Mouse (Mus musculus) midbrain, embryonic 13.5 days (tissue): Measurements from ENCODE around the gene Mettl8. TPM values are rescaled to one million over a fixed set of nuclear protein-coding genes. Genes with fewer than 3 reads are reported as not detected.

Experiments
- ATAC-seq: fragments of 200-750 bp; cut with Nextera tagmentation; 2 replicates; pipeline ENCODE4 v1.8.0; 2017; ENCODE audit warnings: mild to moderate bottlenecking, moderate TSS enrichment, moderate library complexity
- H3K27ac ChIP-seq: fragments of 300-500 bp; sonication (generic); 2 replicates; pipeline ENCODE4 v1.5.1; 2015; ENCODE audit warnings: inconsistent platforms, mild to moderate bottlenecking, moderate library complexity
- H3K27me3 ChIP-seq: fragments of 300-500 bp; sonication (generic); 2 replicates; pipeline ENCODE4 v1.6.1; 2015; ENCODE audit warnings: mild to moderate bottlenecking, inconsistent platforms
- H3K36me3 ChIP-seq: fragments of 300-500 bp; sonication (generic); 2 replicates; pipeline ENCODE4 v1.6.1; 2015; ENCODE audit warnings: mild to moderate bottlenecking, inconsistent platforms
- H3K4me1 ChIP-seq: fragments of 300-500 bp; sonication (generic); replicated peaks from 2 replicates; pipeline ENCODE4 v1.6.1; 2015; ENCODE audit warnings: inconsistent platforms
- H3K4me2 ChIP-seq: fragments of 300-500 bp; sonication (generic); replicated peaks from 2 replicates; pipeline ENCODE4 v1.6.1; 2015; ENCODE audit warnings: moderate library complexity, mild to moderate bottlenecking, inconsistent platforms
- H3K4me3 ChIP-seq: fragments of 300-500 bp; sonication (generic); replicated peaks from 2 replicates; pipeline ENCODE4 v1.5.1; 2015; ENCODE audit warnings: mild to moderate bottlenecking, inconsistent platforms
- H3K9ac ChIP-seq: fragments of 300-500 bp; sonication (generic); replicated peaks from 2 replicates; pipeline ENCODE4 v1.6.1; 2015; ENCODE audit warnings: mild to moderate bottlenecking, inconsistent platforms
- H3K9me3 ChIP-seq: fragments of 300-500 bp; sonication (generic); 2 replicates; pipeline ENCODE4 v1.6.1; 2016; ENCODE audit warnings: mild to moderate bottlenecking, inconsistent platforms
- WGBS: fragments of 180-500 bp; shearing (Covaris S2); methylation state at CpG from one replicate; pipeline ENCODE4 v1.1.7; 2015; 5-methylcytosine and 5-hydroxymethylcytosine counted together
- polyA plus RNA-seq: library from polyadenylated mRNA; unstranded; fragments of >200 nt; fragmentation: Nextera tagmentation; extraction: Ambion mirVana; gene quantifications from 2 replicates; pipeline ENCODE4 v1.2.1, GENCODE M21; 2015

Gene Mettl8
- polyA plus RNA-seq, 1 experiment from 2014 or later = 15.8 TPM

DNA sequence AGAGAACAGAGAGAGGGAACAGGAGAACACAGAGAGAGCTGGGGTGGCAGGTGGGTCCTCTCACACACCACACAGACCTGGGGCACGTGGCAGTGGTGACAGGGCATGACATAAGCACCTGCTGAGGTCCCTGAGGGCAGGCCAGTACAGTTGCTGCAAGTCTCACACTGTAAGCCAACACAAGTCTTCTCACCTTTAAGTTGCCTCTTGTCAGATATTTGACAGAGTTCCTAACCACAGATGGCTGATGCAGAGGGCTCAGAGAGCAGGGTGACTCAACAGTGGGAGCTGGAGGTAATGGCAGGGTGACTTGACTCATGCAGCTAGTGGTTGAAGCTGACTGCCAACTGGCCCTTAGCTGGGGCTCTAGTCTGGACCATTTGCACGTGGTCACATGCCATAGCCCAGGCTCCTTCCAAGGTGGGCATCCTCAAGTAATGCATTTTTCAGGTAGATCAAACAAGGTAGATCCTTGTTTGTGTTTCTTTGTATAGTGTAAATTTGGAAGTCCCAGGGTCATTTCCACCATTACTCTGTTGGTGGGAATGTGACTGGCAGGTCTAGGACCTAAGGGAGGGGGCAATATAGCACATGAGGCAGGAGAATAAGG is 135.4 kb downstream of the Mettl8 start:
- WGBS = 74% methylated on average over 2 of the region's 2 CpGs
- H3K27ac ChIP-seq = no peak overlapping the region
- ATAC-seq = no peak
- H3K36me3 ChIP-seq = no peaks in the 10 kb centered on the region
- H3K4me1 ChIP-seq = peaks cover 18% of the 10 kb centered on the region; the same call in 1 of the 2 replicates
- no peak overlapping the region for H3K9ac ChIP-seq
- H3K27me3 ChIP-seq = no peaks in the 10 kb centered on the region
- H3K4me3 ChIP-seq = no peak overlapping the region
- no peaks in the 10 kb centered on the region for H3K9me3 ChIP-seq
- H3K4me2 ChIP-seq = no peak overlapping the region

DNA sequence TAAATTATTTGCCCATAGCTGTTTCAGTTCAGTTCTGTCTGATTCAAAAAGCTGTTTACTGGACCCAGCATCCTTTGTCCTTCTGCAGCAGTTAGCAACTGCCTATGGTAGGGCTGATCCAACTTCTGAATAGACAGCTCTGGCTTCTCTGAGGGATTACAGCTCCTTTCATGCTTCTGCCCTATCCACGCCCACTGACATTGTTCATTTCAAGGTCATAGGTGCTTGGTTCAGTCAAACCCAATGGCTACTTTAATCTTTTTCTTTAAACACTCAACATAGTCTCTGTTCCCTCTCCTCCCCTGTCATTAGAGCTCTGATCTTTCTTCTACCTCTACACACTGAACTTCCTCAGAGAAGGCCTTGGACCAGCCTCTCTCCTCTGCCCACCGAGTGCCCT is 136.9 kb downstream of the Mettl8 start:
- ATAC-seq = no peak
- Histone ChIP-seq H3K9ac (no peak overlapping the region), H3K36me3 (no peaks in the 10 kb centered on the region), H3K4me2 (no peak overlapping the region), H3K9me3 (no peaks in the 10 kb centered on the region), H3K4me1 (peaks cover 18% of the 10 kb centered on the region; the same call in 1 of the 2 replicates), H3K27ac (no peak overlapping the region), H3K27me3 (no peaks in the 10 kb centered on the region), H3K4me3 (no peak overlapping the region)
- WGBS = 32% methylated on average over 2 of the region's 2 CpGs

Other genes starting within 250 kb of the Mettl8 start
- gene Tlk1, start 229.9 kb downstream of the Mettl8 start, polyA plus RNA-seq = 25.5 and 26.2 TPM in 2 replicates
- 36.5 and 38.6 TPM in 2 replicates for gene Dcaf17, start 255 bp downstream of the Mettl8 start, polyA plus RNA-seq
- 0.52 and 0.86 TPM in 2 replicates for gene Cybrd1, start 62.3 kb upstream of the Mettl8 start, polyA plus RNA-seq
- 184 and 211 TPM in 2 replicates for gene Dync1i2, start 156.1 kb upstream of the Mettl8 start, polyA plus RNA-seq